Mouse (Mus musculus) gonadal fat pad, adult 2 months (tissue): ENCODE results near the gene Mblac2. TPM values are rescaled to one million over a fixed set of nuclear protein-coding genes. Genes with fewer than 3 reads are reported as not detected.
A peak's percentile ranks its signal among the peaks of the same experiment; 100 is the strongest.

Experiments
- DNase-seq: peaks from one replicate; pipeline ENCODE4 v3.0.0-alpha.2; 2012; ENCODE audit warnings: low read depth
- polyA plus RNA-seq: library from polyadenylated mRNA; depleted of rRNA; stranded (reverse); fragments of >200 nt; gene quantifications from 2 replicates; pipeline ENCODE4 v1.2.3, GENCODE M21; 2012

Gene Mblac2
- polyA plus RNA-seq, 1 experiment: 4.6 TPM

DNA sequence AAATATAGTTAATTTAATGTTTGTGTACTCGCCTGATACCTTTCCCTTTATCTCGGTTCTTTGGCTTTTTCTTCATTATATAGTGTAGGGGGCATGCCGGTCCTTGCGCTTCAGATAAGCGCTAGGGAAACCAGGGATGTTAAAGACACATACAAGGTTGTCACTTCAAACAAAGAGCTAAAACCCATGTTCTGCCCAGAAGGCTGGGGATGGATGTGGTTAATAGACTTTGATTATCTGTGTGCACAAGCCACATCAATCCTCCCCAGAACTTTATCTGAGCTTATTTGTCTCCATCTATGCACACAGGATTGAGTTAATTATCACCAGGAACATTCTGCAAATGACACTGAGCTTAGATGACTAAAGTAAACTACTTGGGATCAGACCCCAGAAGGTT lies 25.5 kb downstream of the Mblac2 start:
- DNase-seq: no peak

DNA sequence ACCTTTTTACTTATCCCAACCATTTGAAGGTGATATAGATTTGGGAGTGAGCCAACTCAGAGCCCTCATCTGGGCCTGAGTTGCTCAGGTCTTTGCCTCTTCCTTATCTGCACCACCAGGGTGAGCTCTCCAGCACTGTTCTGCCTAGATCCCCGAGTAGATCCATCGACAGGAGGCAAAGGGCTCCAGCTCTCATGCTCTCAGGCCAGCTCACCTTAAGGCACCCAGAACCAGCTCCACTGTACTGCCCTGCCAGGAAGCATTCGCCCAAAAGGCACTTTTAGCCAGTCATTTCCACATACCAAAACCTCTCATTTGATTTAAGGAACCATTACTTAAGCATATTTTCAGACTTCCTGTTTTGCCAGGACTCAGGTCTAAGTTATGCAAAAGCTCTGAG lies 29.8 kb downstream of the Mblac2 start:
- no peak for DNase-seq

DNA sequence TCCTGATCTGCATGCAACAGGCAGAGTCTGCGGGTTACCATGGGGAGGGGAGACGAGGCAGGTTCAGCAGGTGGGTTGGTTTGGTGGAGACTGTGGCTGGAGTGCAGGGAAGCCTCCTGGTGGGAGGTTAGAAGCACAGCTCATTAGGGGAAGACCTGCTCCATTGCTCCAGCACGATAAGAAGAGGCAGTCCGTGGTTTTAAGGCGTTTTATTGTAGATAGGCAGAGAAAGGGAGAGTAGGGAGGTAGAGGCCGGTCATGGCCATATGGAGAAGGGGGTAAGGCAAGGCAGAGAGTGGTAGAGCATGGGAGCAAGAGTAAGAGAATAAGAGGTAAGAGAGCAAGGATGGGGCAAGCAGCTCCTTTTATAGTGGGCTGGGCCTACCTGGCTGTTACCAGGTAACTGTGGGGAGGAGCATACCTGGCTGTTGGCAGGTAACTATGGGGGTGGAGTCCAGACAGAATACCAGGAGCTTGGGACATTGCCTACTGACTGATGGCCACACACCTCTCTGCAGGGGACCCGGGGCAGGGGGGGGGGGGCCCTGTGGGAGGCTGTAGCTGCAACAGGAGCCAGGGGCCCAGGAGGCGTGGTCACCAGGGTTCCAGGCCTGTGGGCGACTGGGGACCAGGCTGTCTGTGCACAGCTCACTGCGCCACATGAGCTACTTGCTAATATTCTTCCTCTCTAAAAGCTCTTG lies 32.4 kb downstream of the Mblac2 start:
- DNase-seq: no peak

DNA sequence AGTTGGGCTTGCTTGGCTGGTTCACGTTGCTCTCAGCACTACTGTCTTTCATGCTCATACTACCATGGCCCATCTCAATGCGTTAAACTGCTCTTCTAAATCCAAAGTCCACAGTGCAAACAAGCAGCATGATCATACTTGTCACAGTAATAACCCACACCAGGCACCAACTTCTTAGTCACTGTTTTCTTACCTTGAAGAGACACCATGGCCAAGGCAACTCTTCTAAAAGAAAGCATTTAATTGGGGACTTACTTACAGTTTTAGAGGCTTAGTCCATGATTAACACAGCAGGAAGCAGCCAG lies 32.9 kb downstream of the Mblac2 start:
- no peak for DNase-seq

DNA sequence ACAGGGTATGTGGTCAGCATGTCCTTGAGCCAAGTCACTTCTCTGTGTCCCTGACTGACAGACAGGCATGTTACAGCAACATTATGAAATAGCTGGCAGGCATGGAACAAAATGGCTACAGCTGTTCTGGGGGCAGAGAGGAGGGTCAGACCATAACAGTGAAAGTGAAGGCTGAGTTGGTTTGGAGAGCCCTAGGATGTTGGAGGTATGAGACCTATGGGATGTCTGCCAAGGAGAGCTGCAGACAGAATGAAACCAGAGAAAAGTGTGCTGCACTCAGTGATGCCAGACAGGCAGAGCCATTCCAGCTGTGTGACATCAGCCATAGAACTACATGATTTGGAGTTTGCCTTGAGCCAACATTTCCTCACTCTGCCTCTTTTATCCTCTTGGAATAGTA lies 43.7 kb downstream of the Mblac2 start:
- no peak for DNase-seq

DNA sequence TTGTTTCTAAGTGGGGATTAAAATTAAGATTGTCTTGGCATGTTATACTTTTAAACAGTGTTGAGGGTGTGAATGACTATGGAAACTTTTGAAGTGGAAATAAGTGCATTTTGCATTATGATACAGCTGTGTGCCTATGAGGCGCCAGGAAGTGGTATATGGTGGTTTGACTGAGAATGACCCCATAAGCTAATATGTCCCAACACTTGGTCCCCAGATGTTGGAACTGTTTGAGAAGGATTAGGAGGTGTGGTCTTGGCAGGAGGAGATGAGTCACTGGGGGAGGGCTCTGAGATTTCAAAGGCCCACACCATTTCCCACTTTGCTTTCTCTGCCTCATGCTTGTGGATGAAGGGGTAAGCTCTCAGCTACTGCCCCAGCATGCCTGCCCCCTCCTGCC lies 44.2 kb downstream of the Mblac2 start:
- no peak for DNase-seq

DNA sequence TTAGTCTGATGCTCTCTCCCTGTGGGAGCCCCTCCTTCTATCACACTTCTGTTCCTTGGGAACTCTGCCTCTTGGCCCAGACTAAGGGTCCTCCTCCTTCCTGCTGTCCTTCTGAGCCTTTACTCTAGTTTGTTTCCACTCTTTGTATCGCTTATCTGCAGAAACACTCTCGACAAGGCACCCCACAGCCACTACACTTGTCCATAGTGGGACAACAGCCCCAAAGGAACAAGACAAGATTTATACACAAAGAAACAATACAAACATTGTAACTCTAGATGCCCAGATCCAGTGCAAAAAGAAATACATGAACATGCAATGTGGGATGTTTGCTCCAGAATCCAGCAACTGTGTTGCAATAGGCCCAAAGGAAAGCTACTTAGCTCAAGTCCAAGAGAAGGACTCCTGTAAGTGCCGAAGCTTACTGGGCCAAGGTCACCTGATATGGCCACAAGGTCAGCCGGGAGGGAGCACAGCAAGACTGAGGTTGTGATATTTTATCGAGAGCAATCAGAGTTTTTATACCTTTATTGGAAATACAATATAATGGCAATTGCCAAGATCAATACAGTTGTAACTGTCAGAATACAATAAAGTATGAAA lies 46.0 kb downstream of the Mblac2 start:
- no peak for DNase-seq

DNA sequence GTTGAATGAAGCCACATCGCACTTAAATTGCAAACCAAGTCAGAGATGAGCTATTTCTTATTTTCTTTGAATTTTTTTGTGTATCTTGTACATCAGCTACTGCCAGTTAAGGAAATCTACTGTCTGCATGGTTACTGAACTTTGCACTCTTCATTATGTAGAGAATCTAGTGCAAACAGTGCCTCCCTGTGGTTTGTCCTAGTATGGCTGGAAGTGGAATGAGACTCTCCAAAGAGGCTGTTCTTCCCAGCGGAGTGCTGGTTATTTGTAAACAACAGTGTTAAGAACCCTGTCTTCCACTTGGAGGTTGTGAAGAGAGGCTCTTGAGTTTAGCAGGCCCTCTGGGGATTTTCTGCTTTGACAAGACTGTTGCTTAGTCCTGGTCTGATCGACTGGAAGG lies 49.2 kb downstream of the Mblac2 start:
- DNase-seq: no peak

DNA sequence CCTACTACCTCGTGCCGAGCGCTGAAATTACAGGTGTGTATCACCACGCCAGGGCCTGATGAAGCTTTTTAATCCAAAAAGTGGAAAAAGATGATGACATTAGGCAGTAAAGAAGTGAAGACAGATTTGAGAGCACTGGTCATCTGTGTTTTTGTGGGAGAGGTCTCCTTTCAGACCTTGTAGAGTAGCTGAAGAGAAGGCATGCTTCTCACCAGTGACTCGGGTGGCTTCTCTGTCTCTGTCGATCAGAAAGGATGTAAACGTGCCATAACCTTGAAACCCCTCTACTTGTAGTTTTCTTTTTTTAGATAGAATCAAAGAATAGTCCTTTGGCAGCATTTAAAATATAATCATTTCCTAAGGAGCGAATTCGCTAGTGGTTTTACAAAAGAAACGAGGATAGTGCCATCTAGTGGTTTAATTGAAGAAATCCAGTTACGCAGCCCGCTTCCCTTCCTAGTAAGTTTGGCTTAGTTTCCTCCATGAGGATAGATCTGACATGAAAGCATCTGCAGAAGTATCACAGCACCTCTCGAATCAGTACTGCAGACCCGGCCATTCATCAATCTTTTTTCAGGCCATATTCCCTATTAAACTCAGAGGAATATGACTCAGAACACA lies 50.5 kb downstream of the Mblac2 start:
- DNase-seq: no peak

DNA sequence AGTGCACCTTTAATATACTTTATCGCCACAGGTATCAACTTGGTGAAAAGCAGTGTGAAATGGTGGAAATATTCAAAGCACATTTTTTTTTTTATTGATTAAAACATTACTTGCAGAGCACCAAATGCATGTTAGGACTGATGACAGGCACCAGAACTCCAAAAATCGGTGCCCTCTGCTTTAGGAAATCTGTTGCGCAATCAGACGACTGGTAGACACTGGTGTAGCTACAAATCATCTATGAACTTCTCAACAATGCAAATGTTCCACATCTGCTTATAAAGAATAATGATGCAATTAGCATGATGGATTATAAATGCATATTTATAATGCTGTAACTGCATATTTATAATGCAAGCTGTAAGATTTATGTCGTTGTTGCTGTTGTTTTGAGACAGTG lies 53.0 kb downstream of the Mblac2 start:
- no peak for DNase-seq

DNA sequence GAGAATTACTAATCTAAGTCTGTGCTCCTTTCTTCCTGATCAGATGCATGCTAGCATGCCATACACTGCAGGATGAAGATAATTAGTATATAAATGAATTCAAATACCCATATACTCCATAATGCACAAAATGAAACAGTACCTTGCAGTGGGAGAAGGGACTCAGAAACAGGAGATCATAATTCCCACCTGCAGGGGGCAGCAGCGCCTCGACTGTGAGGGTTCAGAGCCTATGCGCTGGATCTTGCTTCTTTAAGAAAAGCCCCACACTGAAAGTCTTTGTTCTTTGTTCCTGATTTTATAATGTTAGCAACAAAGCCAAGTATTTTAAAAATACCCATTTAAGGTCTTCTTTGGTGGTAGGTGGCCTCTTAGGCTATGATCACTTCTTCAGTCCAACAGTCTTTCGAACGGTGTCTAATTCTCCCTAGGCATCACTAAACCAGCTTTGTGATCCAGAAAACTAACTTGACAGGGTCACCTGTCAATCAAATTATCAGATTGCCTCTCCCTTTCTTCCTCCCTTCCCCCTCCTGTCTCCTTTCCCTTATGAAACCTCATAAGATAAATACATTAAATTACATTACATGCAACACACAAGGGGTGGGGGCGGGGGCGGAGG lies 56.0 kb downstream of the Mblac2 start:
- DNase-seq: no peak

DNA sequence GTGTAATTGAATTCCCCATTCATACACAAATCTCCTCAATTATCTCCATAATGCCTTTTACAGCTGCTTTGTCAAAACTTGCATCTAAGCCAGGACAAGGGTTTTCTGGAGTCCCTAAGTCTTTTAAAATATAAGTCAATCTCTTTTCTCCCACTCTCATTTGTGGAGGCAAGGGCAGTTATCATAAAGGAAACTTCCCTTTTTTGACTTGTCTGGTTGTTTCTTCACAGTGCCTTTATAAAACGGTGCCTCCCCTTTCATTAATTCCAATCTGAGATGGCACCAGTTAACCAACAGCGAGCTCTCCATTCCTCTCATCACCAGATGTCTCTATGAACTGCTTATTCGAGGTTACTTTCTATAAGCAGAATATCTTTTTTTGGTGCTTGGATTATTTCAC lies 65.1 kb downstream of the Mblac2 start:
- no peak for DNase-seq

DNA sequence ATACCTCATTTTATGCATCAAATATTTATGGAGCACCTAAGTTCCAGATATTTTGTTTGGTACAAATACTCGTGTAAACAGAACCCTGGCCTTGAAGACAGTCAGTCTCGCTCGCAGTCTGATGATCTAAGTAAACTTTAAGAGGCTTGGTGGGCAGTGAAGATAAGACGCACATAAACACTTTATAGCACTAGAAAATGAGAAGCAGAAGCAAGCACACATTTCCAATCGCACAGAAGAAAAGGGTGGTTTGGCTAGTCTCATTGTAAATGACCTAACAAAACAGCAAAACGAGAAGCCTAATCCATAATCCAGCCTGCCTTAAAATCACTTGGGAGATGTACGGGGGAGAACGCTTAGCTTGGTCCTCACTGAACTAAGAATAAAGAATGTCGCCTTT lies 71.3 kb downstream of the Mblac2 start:
- no peak for DNase-seq

DNA sequence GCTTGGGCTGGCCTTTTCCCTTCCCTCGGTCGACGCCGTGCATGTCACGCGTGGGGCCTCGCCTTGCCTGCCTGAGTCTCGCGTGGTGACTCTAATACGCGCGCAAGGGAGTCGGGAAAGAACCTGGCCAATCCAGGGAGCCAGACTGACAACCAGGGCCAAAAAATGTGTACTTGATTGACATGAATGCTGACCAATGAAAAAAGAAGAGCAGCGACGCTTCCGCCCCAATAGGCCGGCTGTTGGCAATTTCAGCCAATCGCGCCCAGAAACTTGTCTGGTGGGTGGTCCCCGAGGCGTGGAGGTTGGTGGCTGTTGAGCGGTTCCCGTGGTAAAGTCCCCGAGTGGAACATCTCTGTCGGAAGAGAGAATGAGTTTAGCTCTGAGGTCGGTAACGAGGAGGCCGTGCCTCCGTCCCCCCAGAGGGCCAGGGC lies 71.8 kb downstream of the Mblac2 start, which contains the start of gene Cetn3:
TSS of gene Cetn3 (plus strand) at position 107 of the 434 bp plus-strand sequence.
- DNase-seq: peak; percentile 87

DNA sequence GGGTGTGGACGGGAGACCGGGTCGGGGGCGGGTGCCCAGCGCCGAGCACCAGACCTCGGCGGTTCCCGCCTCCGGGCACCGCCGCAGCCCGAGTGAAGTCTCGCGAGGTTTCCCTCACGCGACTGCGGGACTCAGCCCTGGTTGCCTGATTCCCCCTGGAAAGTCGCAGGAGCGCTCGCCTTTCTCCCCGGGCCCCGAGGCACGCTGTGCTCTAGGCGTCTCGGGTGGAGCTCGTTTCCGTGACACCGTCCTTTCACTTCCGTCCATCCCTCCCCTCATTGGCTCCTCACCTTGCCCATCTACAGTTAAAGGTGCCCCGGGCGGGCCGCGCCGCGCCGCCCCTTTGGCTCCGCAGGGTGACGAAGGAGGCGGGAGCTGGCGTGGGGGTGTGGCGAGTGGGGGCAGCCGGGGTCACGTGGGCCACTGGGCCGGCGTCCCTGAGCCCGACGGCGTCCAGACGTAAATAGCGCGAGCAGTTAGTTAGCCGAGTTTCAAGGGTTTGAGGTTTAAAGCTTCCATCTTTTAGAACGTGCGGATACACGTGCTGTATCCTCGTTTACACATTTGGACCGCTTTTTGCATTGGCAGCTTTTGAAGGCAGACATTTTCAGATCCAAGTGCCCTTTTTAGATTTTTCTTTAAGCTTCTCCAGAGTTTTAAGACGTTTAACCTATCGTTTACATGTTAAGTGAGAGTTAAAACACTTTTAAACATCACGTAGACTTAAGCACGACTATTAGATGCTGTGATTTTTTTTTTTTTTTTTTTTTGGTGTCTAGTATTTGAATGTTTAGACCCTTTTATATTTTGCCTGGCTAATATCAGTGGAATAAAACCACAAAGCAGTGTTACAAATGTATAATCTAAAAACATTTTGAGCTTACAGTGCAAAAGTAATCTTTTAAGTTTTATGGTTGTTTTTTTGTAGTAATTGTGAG lies 72.5 kb downstream of the Mblac2 start:
- peak; percentile 66 for DNase-seq

DNA sequence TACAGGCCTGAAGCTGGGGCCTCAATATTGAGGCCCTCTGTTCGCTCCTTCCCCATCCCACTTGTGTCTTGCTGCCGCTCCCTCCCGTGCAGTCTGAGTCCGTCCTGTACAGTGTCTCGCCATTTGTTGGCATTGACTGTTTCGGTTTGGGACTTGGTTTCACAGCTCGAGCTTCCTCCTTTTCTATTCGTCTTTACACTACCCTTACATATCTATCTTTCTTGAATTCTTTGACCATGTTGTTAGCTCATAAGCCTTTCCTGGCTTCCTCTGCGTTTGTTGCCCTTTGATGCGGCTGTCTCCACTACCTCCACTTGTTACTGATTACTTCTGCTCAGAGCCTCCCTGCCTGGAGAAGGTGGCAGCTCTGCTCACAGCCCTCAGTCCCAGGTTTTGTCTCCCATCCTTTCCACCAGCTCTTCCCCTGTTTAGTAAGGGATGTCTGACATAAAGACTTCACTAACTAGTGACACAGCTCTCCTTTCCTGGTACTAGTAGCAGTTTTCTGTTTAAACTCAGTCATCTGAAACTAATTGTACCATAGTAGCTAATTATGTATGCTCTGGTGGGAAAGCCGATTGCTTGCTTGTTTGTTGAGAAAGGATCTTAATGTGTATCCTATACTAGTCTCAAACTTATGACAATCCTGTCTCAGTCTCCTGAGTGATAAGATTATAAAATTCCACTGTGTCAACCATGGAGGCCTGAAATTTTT lies 74.8 kb downstream of the Mblac2 start:
- DNase-seq: no peak

DNA sequence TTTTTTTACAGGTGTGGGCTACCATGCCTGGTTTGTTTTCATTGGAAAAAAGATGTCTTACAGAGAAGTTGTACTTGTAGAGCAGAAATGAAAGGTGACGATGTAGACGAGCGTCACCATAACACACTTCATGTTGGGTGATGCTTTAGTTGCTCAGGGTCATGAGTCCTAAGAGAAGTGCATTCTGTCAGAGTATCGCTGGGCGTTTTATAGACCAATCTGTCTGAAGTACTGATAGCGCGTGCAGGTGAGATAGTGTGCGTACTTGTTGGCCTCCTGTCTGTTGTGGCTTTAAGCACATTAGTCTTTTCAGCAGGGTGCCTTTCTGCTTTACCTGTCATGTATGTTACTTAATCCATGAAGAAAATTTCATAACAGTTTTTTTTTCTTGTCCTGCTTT lies 79.0 kb downstream of the Mblac2 start:
- DNase-seq: no peak

DNA sequence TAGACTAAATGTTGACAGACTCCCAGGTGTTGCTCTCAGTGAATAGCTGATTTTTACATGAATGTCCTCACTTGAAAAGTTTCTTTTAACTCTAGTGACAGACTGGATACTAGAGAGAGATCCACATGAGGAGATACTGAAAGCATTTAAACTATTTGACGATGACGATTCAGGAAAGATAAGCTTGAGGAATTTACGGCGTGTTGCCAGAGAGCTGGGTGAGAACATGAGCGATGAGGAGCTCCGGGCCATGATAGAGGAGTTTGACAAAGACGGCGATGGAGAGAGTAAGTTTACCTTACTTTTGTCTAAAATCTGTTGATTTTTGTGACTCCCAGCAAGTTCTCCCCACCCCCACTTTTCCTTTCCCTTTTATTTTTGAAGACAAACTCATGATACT lies 80.7 kb downstream of the Mblac2 start:
- DNase-seq: no peak

DNA sequence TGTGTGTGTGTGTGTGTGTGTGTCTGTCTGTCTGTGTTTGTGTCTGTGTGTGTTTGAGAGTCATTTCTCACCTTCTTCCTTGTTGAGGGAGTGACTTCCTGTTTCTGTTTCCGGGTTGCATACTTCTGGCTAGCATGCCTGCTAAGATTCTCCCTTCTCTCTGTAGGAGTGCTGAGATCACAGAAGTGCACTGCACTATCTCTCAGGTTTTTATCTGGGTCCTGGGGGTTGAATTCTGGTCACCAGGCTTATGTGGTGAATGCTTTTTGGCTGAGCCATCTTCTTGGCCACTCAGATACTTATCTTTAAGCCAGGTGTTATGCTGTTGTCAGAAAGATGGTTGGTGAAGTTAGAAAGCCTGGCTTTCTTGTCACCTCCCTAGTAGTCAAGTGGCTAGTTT lies 82.7 kb downstream of the Mblac2 start:
- DNase-seq: no peak

DNA sequence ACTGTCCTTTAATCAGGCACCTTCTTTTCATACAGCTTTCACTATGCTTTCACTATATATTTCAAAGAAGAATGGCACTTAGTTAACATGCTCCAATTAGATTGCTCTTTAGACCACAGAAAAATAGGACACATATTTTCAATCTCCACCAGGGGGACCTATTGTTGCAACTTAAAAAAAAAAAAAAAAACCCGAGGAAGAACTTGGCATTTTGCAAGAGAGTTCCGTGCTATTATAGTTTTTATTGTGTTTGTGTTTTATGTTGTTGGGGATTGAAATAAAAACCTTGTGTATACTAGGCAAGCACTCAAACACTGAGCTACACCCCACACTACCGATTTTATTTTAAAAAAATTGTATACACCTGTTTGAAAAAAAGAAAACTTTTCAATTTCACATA lies 90.0 kb downstream of the Mblac2 start:
- no peak for DNase-seq
